Mouse (Mus musculus): ENCODE measurements at regions not wholly inside any gene's neighbourhood (a gene's known extent, or its start where the extent isn't known, plus 50 kb on each side); places are given as distances from the start of the nearest gene placed in this dataset.

- Histone ChIP-seq H3K4me2 (replicated peaks; ENCODE audit: low read depth, low read length) (no peak overlapping the region), H3K9me3 (ENCODE audit: control insufficient read depth, low read depth, low read length) (peaks cover 5% of the 10 kb centered on the region; the same call in 1 of the 2 replicates), H3K4me1 (ENCODE audit: control insufficient read depth, insufficient read depth, low read length) (peaks cover 13% of the 10 kb centered on the region; the same call in 1 of the 2 replicates), H3K4me3 (ENCODE audit: low read depth, low read length) (no peak overlapping the region), H3K27me3 (ENCODE audit: control insufficient read depth, insufficient read depth, low read length) (no peaks in the 10 kb centered on the region), H3K9ac (replicated peaks; ENCODE audit: low read depth, low read length) (no peak overlapping the region), H3K27ac (ENCODE audit: low read length) (no peak overlapping the region), H3K36me3 (ENCODE audit: control insufficient read depth, insufficient read depth, low read length) (no peaks in the 10 kb centered on the region)
- 62% methylated on average over 9 of the region's 9 CpGs for WGBS
- ATAC-seq (ENCODE audit: insufficient number of reproducible peaks, insufficient read depth, low FRiP score, low read depth): no peak
Measured at GRCm38 (mm10) chr13:51899319-51900042, 53.0 kb downstream of the Gadd45g start.

- Histone ChIP-seq H3K9me3 (ENCODE audit: control insufficient read depth, low read depth, low read length) (peaks cover under 1% of the 10 kb centered on the region; the same call in 1 of the 2 replicates), H3K9ac (replicated peaks; ENCODE audit: low read depth, low read length) (no peak overlapping the region), H3K4me3 (ENCODE audit: low read depth, low read length) (no peak overlapping the region), H3K27ac (ENCODE audit: low read length) (no peak overlapping the region), H3K4me1 (ENCODE audit: control insufficient read depth, insufficient read depth, low read length) (peaks cover 13% of the 10 kb centered on the region; the same call in 1 of the 2 replicates), H3K36me3 (ENCODE audit: control insufficient read depth, insufficient read depth, low read length) (no peaks in the 10 kb centered on the region), H3K4me2 (replicated peaks; ENCODE audit: low read depth, low read length) (no peak overlapping the region), H3K27me3 (ENCODE audit: control insufficient read depth, insufficient read depth, low read length) (no peaks in the 10 kb centered on the region)
- WGBS: 67% methylated on average over 3 of the region's 3 CpGs
- ATAC-seq (ENCODE audit: insufficient number of reproducible peaks, insufficient read depth, low FRiP score, low read depth): no peak
Measured at GRCm38 (mm10) chr13:51900043-51900440, 53.6 kb downstream of the Gadd45g start.

GRCm38 (mm10) chr13:51902482-51903285 lies 56.2 kb downstream of the Gadd45g start:
- ATAC-seq (ENCODE audit: insufficient number of reproducible peaks, insufficient read depth, low FRiP score, low read depth): no peak; the same call in 1 of the 2 replicates
- Histone ChIP-seq H3K9me3 (ENCODE audit: control insufficient read depth, low read depth, low read length) (no peaks in the 10 kb centered on the region), H3K36me3 (ENCODE audit: control insufficient read depth, insufficient read depth, low read length) (no peaks in the 10 kb centered on the region), H3K27ac (ENCODE audit: low read length) (0 out of 2 replicates have a peak overlapping the region, but pooled peaks have one; percentile 1), H3K4me3 (ENCODE audit: low read depth, low read length) (no peak overlapping the region), H3K9ac (replicated peaks; ENCODE audit: low read depth, low read length) (no peak overlapping the region; the same call in 1 of the 2 replicates), H3K27me3 (ENCODE audit: control insufficient read depth, insufficient read depth, low read length) (no peaks in the 10 kb centered on the region), H3K4me1 (ENCODE audit: control insufficient read depth, insufficient read depth, low read length) (peaks cover 13% of the 10 kb centered on the region; the same call in 1 of the 2 replicates), H3K4me2 (replicated peaks; ENCODE audit: low read depth, low read length) (peak overlapping the region; percentile 27; the same call in 1 of the 2 replicates)
- 33% methylated on average over 19 of the region's 19 CpGs for WGBS

GRCm38 (mm10) chr13:51903324-51903939 lies 57.0 kb downstream of the Gadd45g start:
- Histone ChIP-seq H3K36me3 (ENCODE audit: control insufficient read depth, insufficient read depth, low read length) (no peaks in the 10 kb centered on the region), H3K4me1 (ENCODE audit: control insufficient read depth, insufficient read depth, low read length) (peaks cover 13% of the 10 kb centered on the region; the same call in 1 of the 2 replicates), H3K9me3 (ENCODE audit: control insufficient read depth, low read depth, low read length) (no peaks in the 10 kb centered on the region), H3K27me3 (ENCODE audit: control insufficient read depth, insufficient read depth, low read length) (no peaks in the 10 kb centered on the region), H3K27ac (ENCODE audit: low read length) (no peak overlapping the region), H3K9ac (replicated peaks; ENCODE audit: low read depth, low read length) (no peak overlapping the region), H3K4me3 (ENCODE audit: low read depth, low read length) (no peak overlapping the region), H3K4me2 (replicated peaks; ENCODE audit: low read depth, low read length) (no peak overlapping the region)
- WGBS: 47% methylated on average over 10 of the region's 11 CpGs
- peak; percentile 11; the same call in 1 of the 2 replicates for ATAC-seq (ENCODE audit: insufficient number of reproducible peaks, insufficient read depth, low FRiP score, low read depth)

- WGBS: 82% methylated on average over 5 of the region's 5 CpGs
- Histone ChIP-seq H3K9me3 (ENCODE audit: control insufficient read depth, low read depth, low read length) (no peaks in the 10 kb centered on the region), H3K27ac (ENCODE audit: low read length) (no peak overlapping the region), H3K4me3 (ENCODE audit: low read depth, low read length) (no peak overlapping the region), H3K4me2 (replicated peaks; ENCODE audit: low read depth, low read length) (no peak overlapping the region), H3K4me1 (ENCODE audit: control insufficient read depth, insufficient read depth, low read length) (peaks cover 13% of the 10 kb centered on the region; the same call in 1 of the 2 replicates), H3K27me3 (ENCODE audit: control insufficient read depth, insufficient read depth, low read length) (no peaks in the 10 kb centered on the region), H3K36me3 (ENCODE audit: control insufficient read depth, insufficient read depth, low read length) (no peaks in the 10 kb centered on the region), H3K9ac (replicated peaks; ENCODE audit: low read depth, low read length) (no peak overlapping the region)
- ATAC-seq (ENCODE audit: insufficient number of reproducible peaks, insufficient read depth, low FRiP score, low read depth): no peak
Measured at GRCm38 (mm10) chr13:51905270-51905669, 58.8 kb downstream of the Gadd45g start.

- no peaks in the 10 kb centered on the region for H3K36me3 ChIP-seq (ENCODE audit: control insufficient read depth, insufficient read depth, low read length)
- H3K27ac ChIP-seq (ENCODE audit: low read length): no peak overlapping the region
- H3K4me2 ChIP-seq (replicated peaks; ENCODE audit: low read depth, low read length): no peak overlapping the region
- H3K4me3 ChIP-seq (ENCODE audit: low read depth, low read length): no peak overlapping the region
- 79% methylated on average over 3 of the region's 3 CpGs for WGBS
- H3K27me3 ChIP-seq (ENCODE audit: control insufficient read depth, insufficient read depth, low read length): no peaks in the 10 kb centered on the region
- H3K9ac ChIP-seq (replicated peaks; ENCODE audit: low read depth, low read length): no peak overlapping the region
- ATAC-seq (ENCODE audit: insufficient number of reproducible peaks, insufficient read depth, low FRiP score, low read depth): no peak
- H3K4me1 ChIP-seq (ENCODE audit: control insufficient read depth, insufficient read depth, low read length): peaks cover 14% of the 10 kb centered on the region; the same call in 1 of the 2 replicates
- no peaks in the 10 kb centered on the region for H3K9me3 ChIP-seq (ENCODE audit: control insufficient read depth, low read depth, low read length)
Measured at GRCm38 (mm10) chr13:51906103-51906502, 59.6 kb downstream of the Gadd45g start.

- no peak overlapping the region for H3K9ac ChIP-seq (replicated peaks; ENCODE audit: low read depth, low read length)
- H3K27me3 ChIP-seq (ENCODE audit: control insufficient read depth, insufficient read depth, low read length): no peaks in the 10 kb centered on the region
- no peak overlapping the region for H3K4me2 ChIP-seq (replicated peaks; ENCODE audit: low read depth, low read length)
- 81% methylated on average over 7 of the region's 7 CpGs for WGBS
- ATAC-seq (ENCODE audit: insufficient number of reproducible peaks, insufficient read depth, low FRiP score, low read depth): no peak
- H3K36me3 ChIP-seq (ENCODE audit: control insufficient read depth, insufficient read depth, low read length): no peaks in the 10 kb centered on the region
- no peak overlapping the region for H3K4me3 ChIP-seq (ENCODE audit: low read depth, low read length)
- H3K27ac ChIP-seq (ENCODE audit: low read length): no peak overlapping the region
- 0 out of 2 replicates have a peak, but pooled peaks cover 4% of the 10 kb centered on the region for H3K4me1 ChIP-seq (ENCODE audit: control insufficient read depth, insufficient read depth, low read length)
- H3K9me3 ChIP-seq (ENCODE audit: control insufficient read depth, low read depth, low read length): no peaks in the 10 kb centered on the region
Measured at GRCm38 (mm10) chr13:51908514-51908913, 62.0 kb downstream of the Gadd45g start.

All from stomach, embryonic 14.5 days (tissue).